Mouse (Mus musculus) adrenal gland (tissue): ENCODE measurements at regions not wholly inside any gene's neighbourhood (a gene's known extent, or its start where the extent isn't known, plus 50 kb on each side); places are given as distances from the start of the nearest gene placed in this dataset.

Experiments used
- intact Hi-C: fragments of 180-260 bp; cut with DNase I; formaldehyde crosslinking; loops from one replicate; pipeline ENCODE4 v1.15.1; 2025
- microRNA-seq, 2 experiments: library from miRNA; unstranded; fragments of <30 nt; microRNA quantifications; one replicate each; pipeline ENCODE4; 2019

GRCm38 (mm10) chr8:34225011-34225890 is 113.7 kb upstream of the Gm10131 start:
- intact Hi-C loops, result no loop called here

- intact Hi-C loops, result no loop called here
Measured at GRCm38 (mm10) chr8:34222187-34222586, 110.7 kb upstream of the Gm10131 start.

Small RNA genes lying in the stretch of these regions (microRNA-seq; reads per million reads assigned to microRNA genes)
- gene Gm23177, result 0 reads per million in 2 experiments
